Mouse (Mus musculus) layer of hippocampus, adult 18-20 months (tissue): ENCODE measurements around the gene Iars2. TPM values are rescaled to one million over a fixed set of nuclear protein-coding genes. Genes with fewer than 3 reads are reported as not detected.
"Not testable (repeated sequence)": the region's sequence is repeated elsewhere in the genome, so short reads cannot be mapped to it uniquely, and the experiment has no call there.

Experiments
- DNase-seq, 2 experiments: peaks; one replicate each; pipeline ENCODE4 v3.0.0; 2022; ENCODE audit warnings: low spot score in 2 of 2
- total RNA-seq, 2 experiments: library from RNA; stranded (reverse); gene quantifications; 2 replicates each; pipeline ENCODE4 v1.2.3; 2021

The Iars2 gene
- total RNA-seq, 2 experiments from 2014 or later = 30.4 to 31.2 TPM

DNA sequence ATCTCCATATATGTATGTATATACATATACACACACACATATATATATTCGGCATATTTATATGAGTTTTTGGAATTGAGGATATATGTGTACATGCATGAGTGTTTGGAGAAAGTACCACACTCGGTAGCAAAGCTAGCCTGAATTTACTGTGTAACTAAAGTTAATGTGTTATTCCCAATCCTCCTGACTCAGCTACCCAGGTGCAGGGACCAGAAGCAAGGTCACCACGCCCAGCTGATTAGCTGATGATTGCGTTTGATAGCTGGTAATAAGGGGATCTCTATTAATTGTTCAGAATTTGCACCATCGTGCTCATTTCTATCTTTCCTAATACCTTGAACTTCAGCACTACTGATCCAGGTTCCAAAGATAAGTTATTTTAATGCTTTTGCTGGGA is 4.5 kb upstream of the Iars2 start:
- DNase-seq = no peak

DNA sequence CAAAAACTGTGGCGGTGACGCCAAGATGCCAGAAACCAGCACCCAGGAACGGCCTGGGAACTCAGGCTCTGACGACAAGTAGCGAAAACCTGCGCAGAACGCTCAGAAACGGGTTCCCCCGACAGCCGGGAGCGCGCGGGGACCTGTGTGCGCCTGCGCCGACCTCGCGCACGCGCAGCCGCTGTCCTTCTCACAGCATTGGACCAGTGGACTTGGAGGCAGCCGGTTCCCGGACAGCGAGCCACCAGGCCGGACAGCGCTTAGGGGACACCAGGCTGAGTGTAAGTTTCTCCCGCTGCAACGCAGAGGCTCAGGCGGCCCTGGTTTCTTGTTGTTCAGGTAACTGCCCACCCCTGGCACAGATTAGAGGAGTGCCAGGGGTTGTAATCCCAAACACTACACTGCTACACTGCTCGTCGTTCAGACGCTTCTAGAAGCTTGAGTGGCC is 2.8 kb upstream of the Iars2 start, which contains the start of gene Bpnt1:
Bpnt1 (plus strand) TSS at position 167 of the 448 bp plus-strand sequence.
- DNase-seq = peak; percentile 85 to 91

DNA sequence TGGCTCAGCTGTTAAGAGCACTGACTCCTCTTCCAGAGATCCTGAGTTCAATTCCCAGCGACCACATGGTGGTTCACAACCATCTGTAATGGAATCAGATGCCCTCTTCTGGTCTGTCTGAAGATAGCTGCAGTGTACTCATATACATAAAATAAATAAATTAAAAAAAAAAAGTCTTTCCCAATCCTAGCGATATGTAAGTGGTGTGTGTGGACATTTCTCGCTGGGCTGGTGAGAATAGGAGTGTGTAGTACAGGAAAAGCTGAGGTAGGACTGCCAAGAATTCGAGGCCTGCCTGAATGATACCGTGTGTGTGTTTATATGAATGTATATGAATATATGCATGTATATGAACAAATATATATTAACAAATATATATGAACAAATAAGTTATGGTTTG is 2.2 kb upstream of the Iars2 start:
- DNase-seq = no peak

DNA sequence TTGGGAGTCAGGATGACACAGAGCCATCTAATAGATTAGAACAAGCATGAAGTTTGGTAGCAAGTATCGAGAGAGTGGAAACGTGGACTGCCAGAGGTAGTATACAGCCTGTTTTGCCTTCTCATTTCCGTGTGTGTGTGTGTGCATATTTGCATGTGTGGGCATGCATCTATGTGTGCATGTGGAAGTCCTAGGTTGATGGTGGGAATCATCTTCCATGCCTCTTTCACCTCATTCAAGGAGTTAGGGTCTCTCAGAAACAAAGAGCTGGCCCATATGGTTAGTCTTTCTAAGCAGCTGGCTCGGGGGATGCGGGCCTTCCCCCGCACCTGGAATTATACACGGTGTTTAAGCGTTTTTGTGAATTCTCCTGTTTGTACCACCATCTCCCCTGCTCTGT is 655 bp upstream of the Iars2 start:
- no peak for DNase-seq

DNA sequence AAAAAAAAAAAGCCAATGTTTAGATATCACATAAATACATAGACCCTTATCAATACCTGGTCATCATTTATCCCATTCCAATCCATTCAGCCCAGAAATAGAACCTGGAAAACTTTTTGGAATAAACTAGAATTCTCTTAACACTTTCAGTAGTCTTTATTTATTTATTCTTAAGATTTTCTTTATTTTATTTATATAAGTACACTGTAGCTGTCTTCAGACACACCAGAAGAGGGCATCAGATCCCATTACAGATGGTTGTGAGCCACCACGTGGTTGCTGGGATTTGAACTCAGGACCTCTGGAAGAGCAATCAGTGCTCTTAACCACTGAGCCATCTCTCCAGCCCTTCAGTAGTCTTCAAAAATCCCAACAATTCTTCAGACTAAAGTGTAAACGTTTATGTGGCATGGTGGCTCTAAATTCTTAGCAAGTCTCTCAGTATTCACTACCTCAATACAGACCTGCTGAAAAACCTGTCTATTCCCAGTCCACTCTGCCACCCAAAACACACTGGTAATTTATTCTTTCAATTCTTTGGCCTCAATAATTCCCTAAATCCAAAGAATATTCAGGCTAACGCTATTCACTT is 1.3 kb downstream of the Iars2 start:
- not testable (repeated sequence) for DNase-seq

DNA sequence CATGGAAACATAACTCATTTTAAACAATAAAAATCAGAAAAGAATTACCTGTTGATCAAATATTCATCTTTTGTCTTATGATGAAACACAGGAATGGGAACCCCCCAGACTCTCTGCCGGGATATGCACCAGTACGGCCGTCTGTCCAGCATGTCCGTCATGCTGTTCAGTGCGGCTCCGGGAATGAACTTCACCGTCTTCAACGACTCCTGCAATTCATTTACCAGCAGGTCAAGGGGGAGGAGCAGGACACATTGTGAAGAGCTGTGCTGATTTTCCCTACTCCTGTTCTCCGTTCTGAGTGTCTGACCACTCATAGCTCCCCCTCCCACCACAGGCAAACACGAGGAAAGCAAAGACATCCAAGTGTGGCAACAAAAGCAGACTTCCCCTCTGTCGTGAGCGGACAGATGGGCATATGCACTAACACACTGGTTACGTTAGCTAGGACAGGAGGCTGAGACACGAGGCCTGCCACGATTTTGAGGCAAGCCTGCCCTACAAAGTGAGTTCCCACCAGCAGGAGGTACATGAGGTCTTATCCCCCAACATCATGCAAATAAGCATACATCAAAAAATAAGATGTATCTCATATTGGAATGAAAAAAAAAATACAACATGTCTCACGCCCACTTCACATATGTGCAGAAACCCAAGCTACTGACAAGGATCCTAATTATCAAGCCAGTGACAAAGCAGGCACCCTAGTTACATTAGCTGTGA is 13.2 kb downstream of the Iars2 start:
- DNase-seq = peak; percentile 35 to 85

DNA sequence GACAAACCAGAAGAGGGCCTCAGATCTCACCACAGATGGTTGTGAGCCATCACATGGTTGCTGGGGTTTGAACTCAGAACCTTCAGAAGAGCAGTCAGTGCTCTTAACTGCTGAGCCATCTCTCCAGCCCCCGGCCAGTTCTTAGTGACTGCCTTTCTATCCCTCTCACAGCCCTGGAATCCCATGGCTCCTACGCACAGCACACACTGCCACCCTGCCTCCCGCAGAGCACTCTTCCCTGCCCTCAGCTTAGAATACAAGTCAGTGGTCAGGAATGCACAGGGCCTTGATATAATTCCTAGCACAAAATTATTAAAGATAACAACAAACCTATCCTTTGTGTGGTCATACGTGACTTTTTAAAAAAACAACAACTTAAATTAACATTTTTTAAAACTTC is 14.7 kb downstream of the Iars2 start:
- DNase-seq = no peak

DNA sequence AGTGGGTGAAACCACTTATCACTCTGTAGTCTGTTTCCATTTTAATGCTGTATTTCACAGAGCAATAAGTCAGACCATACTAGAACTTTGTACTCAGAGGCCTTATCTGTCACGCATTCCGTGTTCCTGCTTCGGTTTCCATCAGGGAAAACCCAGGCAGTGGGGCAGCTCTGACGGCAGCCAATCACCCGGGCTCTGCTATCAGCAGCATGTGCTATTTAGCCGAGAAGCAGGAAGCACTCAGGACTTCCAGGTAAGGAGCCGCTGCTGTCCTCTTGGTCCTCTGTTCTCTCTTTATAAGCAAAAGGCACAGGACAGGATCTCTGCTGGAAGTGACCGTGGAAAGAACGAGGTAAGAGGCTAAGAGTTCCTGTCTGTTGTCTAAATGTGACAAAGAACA is 17.2 kb downstream of the Iars2 start:
- no peak for DNase-seq

DNA sequence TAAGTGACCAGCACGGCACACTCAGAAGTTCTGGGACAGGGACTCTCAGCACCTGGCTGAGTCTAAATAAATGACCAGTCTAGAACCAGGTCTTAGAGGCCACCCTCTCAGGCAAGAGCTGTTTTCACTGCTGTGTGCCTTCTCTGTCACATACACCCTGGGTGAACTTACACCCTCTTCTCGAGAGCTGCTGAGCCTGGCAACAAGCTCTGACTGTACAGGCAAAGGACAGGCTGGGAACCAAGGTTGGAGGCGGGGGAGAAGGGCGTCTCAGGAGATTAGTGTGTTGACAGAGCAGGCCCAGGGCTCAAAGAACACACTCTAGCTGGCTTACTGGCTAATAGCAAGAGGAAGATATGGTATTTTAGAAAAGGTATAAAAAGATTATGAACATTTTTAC is 20.3 kb downstream of the Iars2 start:
- no peak for DNase-seq

DNA sequence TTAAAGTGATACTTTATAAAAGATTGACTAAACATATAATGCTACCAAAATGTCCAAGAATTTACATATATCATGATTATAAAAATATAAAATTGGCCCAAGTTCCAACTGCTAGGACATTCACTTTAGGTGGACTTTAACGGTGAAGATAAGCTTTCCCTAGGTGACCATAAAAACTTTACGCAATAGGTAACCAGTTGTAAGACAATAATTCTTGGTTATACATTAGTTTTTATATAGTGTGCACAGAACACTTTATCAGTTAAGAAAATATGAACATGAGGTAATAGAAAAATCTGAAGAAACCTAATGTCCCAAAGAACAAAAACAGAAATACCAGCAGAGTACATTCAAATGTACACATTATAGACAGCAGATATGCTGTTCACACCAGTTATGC is 20.9 kb downstream of the Iars2 start:
- no peak for DNase-seq

DNA sequence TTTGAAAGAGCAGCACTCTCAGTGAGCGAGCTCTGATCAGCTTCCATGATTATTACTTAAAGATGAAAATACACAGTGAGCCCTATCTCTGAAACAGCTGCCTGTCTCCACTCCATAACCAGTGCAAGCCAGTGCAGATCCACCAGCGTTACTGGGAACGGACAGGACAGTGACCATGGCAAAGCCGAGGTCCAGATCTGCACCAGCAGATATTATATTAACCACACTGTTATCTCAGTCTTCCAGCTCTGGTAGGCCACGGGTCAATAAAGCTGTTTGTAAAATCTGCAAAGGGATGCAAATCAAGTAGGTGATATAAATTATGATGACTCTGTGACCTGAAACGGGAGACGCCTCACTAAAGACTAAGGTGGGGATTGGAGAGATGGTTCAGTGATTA is 21.6 kb downstream of the Iars2 start:
- no peak for DNase-seq

DNA sequence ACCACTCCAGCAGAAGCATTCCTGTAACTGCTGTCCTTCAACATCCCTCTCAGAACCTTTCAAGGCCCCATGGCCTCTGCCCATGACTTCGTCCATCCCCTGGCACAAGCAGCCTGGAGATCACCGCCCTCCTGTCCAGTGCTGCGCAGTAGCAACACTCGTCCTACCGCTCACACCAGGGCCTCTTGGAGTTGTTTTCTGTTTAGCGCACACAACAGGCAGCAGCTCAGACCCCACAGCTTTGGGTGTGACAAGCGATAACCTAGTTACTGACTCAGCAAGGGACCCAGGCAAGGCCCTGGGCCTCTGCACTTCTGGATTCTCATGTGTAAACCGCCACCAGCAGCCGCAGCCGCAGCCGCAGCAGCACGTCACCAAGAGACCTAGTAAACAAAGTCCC is 22.4 kb downstream of the Iars2 start:
- no peak for DNase-seq

DNA sequence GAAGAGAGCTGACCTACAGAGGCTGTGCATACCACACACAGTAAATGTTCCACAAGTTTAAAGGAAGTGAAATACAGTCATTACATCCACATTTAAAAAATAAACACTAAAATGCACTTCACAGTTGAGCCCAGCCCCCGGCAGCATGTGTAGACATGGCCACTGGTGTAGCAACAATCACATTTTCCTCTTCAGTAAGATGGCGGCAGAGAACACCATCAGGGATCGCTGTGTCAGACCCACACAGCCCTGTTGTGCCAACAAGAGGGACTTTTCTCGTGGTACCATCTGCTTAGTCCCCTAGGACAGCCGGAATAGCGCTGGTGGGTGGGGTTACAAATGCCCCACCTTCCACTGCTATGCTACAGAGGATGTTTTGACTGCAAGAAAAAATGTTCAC is 26.4 kb downstream of the Iars2 start:
- DNase-seq = no peak

DNA sequence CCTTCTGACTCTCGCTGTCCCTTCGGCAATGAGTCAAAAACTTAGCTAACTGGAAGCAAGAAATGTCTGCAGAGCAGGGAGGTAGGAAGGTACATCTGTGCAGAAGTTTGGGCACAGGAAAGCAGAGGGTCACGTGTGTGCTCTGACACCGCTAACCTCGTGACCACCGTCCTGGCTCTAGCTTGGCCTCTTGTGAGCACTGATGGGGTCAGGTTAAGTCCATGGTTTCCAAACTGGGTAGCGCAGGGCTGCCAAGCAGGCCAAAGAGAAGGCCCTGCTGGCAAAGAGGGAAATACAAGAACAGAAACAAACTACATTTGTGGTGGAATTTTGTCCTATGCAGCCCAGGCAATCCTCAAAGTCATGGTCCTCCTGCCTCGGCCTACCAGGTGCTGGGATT is 30.7 kb downstream of the Iars2 start:
- no peak for DNase-seq

DNA sequence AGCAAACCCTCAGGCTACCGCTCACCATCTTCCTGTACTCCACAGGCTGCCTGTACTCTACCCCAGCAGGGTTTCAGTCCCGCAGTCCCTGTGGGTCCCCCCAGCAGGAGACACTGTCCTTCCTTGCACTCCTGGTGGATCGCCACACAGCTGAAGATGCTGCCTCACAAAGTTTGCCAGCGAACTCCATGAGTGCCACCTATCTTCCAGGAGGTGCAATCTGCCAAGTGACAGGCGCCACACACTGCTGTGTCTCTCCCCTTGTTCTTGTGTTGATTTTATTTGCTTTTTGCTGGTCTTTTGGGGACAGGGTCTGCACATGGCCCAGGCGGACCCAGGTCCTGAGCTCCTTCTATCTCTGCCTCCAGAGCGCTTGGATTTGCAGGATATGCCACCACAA is 32.3 kb downstream of the Iars2 start:
- no peak for DNase-seq

DNA sequence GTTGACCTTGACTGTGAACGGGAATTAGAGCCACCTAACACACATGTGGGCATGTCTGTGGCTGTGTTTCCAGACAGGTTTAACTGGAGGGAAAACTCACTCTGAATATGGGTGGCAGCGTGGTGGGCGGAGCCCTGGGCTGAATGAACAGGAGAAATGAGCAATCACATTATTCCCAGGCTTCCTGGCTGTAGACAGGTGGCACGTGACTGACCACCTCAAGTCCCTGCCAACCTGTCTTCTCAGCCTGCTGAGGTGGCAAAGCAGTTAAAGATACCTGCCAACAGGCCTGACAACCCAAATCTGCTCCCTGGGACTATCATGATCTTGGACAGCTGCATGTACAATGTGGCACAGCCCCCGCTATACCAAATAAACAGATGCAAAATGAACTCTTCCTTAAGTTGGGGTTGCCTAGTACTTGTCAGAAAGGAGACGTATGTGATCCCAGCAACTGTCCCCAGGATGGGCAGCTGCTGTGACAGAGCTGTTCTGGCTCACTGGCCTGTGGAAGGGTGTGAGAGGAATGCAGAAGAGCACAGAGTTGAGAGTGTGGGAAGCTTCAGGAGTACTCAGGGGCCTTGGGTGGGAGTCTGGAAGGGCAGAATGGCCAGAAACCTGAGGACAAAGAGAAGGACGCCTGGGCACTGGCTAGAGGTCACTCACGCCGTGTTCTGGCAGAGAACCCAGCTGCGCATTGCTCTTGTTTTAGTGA is 36.4 kb downstream of the Iars2 start:
- no peak for DNase-seq

DNA sequence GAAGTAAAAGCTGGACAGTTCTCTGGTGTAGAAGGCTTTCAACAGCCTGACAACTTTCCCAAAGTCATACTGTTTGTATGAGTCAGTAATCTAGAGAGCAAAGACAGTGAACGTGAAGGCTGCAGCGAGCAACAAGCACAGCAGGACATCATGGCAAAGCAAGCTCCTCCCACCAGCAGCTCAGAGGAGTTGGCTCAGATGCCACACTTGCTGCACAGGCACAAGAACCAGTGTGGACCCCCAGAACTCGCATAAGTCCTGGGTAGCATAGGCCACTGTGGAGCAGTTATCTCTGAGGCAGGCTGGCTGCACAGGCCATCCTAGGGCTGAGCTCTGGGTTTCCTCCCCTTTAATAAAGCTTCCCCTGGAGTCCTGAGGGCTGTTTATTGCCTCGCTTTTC is 37.9 kb downstream of the Iars2 start:
- DNase-seq = no peak

DNA sequence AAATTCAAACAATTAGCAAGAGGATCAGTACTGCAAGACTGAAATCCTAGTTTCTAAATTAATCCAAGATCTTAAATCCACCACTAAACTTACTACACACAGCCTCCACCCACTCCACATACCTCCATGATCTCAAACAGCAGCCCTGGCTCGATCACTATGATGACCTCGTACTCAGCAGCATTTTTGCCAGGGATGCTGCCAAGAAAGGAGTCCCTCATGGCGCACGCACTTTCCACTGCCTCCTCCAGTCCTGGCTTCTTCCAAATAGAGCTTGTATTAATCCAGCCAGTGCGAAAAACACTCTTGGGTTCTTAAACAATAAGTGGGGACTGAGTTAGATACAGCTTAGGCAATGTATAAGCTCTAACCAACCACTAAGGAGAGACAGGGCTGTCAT is 40.0 kb downstream of the Iars2 start:
- DNase-seq = no peak

DNA sequence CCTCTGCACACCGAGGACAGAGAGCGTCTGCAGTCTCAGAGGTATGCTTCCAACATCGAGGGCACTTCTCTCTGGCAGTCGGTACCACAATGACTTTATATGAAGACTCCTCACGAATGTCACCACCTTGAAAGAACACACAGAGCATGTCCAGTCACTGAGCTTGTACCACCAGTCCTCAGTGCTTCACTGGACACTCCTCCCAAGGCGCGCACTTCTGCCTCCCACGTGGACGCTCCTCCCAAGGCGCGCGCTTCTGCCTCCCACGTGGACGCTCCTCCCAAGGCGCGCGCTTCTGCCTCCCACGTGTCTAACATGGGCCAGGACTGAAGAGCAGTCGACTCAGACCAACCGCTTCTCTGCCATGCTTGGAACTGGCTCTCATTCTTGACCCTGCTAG is 42.1 kb downstream of the Iars2 start:
- no peak for DNase-seq

DNA sequence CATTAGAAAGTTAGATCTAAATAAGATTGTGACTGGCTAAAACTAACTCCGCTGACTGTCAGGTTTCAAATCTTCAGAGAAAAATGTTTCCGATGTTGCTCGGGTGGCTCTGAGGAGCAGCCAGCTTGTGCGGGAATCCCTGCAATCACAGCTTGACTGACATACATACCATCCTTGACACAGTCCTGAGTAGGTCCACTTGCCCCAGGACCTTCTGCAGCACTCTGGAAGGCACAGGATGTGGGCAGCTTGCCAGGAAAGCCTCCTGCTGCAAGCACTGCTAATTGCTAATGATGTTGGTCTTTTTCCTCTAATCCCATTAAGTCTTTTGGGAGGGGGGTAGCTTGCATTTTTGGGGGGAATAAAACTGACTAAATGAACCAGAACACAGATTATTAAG is 44.0 kb downstream of the Iars2 start:
- peak in 1 of 2 experiments; percentile 38 for DNase-seq

DNA sequence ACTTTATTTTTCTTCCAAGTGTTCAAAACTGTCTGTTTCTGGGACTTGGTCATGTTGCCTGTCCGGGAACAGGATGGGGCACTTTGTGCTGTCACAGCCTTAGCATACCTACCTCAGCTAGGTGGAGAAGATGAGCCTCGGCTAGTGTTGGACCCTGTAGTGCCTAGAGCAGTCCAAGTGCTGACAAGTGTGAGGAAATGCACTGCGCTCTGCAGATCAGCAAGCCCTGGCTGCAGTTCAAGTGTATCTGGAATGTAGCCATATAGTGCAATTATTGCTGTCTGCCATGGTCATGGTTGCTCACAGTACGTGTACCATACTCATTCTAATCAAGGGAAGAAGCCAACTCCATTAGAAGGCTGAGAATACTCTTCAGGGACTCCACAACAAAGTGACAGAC is 44.5 kb downstream of the Iars2 start:
- peak in 1 of 2 experiments; percentile 71 for DNase-seq

DNA sequence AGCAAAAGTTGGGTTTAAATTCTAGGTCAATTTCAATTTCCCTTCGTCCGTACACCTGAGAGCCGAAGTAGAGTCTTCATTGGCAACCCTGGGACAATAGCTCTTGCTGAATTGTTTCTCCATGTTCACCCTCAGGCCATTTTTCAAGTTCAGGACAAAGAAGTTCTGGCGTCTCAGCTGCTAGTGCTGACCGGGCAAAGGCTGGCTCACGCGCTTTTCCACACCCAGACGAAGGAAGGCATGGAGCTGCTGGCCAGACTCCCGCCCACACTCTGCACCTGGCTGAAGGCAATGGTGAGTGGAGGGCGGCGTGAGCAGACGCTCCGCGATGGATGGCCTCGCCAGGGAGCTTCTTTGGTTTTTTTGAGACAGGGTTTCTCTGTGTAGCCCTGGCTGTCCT is 45.9 kb downstream of the Iars2 start:
- DNase-seq = no peak

DNA sequence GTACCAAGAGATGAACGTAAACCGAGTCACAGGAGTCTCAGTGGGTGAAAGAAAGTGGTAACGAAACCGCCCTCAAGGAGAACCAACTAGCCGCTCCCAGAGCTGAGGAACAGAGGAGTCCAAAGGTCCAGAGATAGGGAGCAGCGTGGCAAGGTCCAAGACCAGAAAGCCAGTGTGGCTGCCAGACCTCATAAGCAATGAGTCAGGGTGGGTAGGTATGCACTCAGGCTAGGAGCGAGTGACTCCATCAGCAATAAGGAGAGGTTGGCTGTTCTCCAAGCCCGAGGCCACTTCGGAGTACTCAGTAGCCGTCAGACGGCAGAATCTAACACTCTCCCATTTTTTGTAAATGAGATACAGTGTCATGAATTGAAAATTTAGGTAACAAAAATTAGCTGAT is 46.4 kb downstream of the Iars2 start:
- DNase-seq = no peak
